Mouse (Mus musculus) stomach, postnatal 0 days (tissue): ENCODE results near the gene Zfyve21.

ENCODE experiments used
- CTCF ChIP-seq: IDR thresholded peaks from 2 replicates; pipeline ENCODE4 v1.5.1; 2016; ENCODE audit warnings: antibody characterized with exemption, low read depth, mild to moderate bottlenecking, moderate library complexity
- EP300 ChIP-seq: optimal IDR thresholded peaks from 2 replicates; pipeline ENCODE3; 2016; ENCODE audit warnings: antibody characterized with exemption

GRCm38 (mm10) chr12:111829954-111830353 is 16.0 kb downstream of the Zfyve21 start:
- no peak for TF ChIP-seq CTCF
- no peak for TF ChIP-seq EP300
